Comparison of ENCODE assay signal across 8 mouse cellular contexts in the genomic region with DNA sequence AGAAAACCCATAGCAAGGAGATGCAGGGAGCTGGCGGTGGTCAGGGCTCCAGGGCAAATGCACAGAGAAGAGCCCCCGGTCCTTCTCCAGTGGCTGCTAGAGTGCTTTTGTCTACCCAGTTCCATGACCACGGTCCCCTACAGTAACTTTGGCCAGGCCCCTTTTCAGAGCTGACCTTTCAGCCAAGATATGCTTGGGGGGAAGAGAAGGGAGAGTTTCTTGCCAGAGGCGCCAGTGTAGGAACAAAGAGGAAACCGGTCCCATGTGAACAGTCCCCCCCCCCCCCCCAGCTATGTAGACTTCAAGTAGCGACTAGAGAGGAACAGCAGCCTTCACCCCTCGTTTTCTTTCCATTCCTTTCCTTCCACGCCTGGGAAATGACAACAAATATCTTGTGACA. TPM values are rescaled to one million over a fixed set of nuclear protein-coding genes. Genes with fewer than 3 reads are reported as not detected.
A peak's percentile ranks its signal among the peaks of the same experiment; 100 is the strongest.
DNase-seq lines count a peak whose midpoint lies in the region; ATAC-seq lines count a peak whose summit lies in the region.

No protein-coding gene starts in this region.

- H3K27me3 ChIP-seq in kidney, embryonic 15.5 days, result peaks cover 62% of the 10 kb centered on the region
- peaks cover 42% of the 10 kb centered on the region for H3K27me3 ChIP-seq in neural tube, embryonic 15.5 days (replicated peaks)

- peak overlapping the region; percentile 61 for H3K4me3 ChIP-seq in kidney, embryonic 15.5 days (replicated peaks)
- H3K4me3 ChIP-seq in neural tube, embryonic 15.5 days (replicated peaks), result peak overlapping the region; percentile 63

- no peaks in the 10 kb centered on the region; the same call in 1 of the 2 replicates for H3K9me3 ChIP-seq in kidney, embryonic 15.5 days (replicated peaks)
- H3K9me3 ChIP-seq in neural tube, embryonic 15.5 days (replicated peaks), result no peaks in the 10 kb centered on the region

- H3K36me3 ChIP-seq in kidney, embryonic 15.5 days, result no peaks in the 10 kb centered on the region
- H3K36me3 ChIP-seq in neural tube, embryonic 15.5 days, result no peaks in the 10 kb centered on the region

- 11% methylated on average over 8 of the region's 8 CpGs for WGBS in kidney, embryonic 15.5 days
- 8% methylated on average over 8 of the region's 8 CpGs for WGBS in neural tube, embryonic 15.5 days

- peak overlapping the region; percentile 15 for H3K27ac ChIP-seq in kidney, embryonic 15.5 days
- H3K27ac ChIP-seq in neural tube, embryonic 15.5 days (replicated peaks), result no peak overlapping the region

- peaks cover 20% of the 10 kb centered on the region for H3K4me1 ChIP-seq in kidney, embryonic 15.5 days
- H3K4me1 ChIP-seq in neural tube, embryonic 15.5 days, result peaks cover 19% of the 10 kb centered on the region

- DNase-seq in kidney, adult 8-10 months, result no peak
- DNase-seq in heart, adult 8-10 months (ENCODE audit: low spot score), result peak; percentile 26
- DNase-seq in kidney, postnatal 4 days, result peak; percentile 16 to 24
- no peak for DNase-seq in left cerebral cortex, postnatal 25 days (ENCODE audit: low spot score in 2 of 2)
- DNase-seq in yolk sac, embryonic 10.5 days (ENCODE audit: low spot score), result no peak

- intact Hi-C loops in left cerebral cortex, postnatal 25 days (cut with DNase I), result loop anchor here (5.0 kb wide), 1 partner anchor 107 kb away; no protein-coding TSS in a partner anchor

- no peak overlapping the region for H3K9ac ChIP-seq in kidney, embryonic 15.5 days
- H3K9ac ChIP-seq in neural tube, embryonic 15.5 days (replicated peaks), result 0 out of 2 replicates have a peak overlapping the region, but pooled peaks have one; percentile 47

- H3K4me2 ChIP-seq in kidney, embryonic 15.5 days, result peak overlapping the region; percentile 97
- H3K4me2 ChIP-seq in neural tube, embryonic 15.5 days, result peak overlapping the region; percentile 99

- ATAC-seq in kidney, embryonic 15.5 days (replicated peaks; ENCODE audit: low FRiP score), result no peak
- no peak for ATAC-seq in neural tube, embryonic 15.5 days (ENCODE audit: low FRiP score)
- ATAC-seq in erythroblast, adult 5-6 weeks (replicated peaks; ENCODE audit: low FRiP score, poor library complexity, severe bottlenecking), result no peak

RNA-seq across cellular contexts. Expression of gene Kdr, which starts 0.8 kb away (rescaled TPM):
- polyA plus RNA-seq in kidney, embryonic 15.5 days (2015; fragmentation: Nextera tagmentation; extraction: Ambion mirVana), result 37.8 and 41.7 TPM in 2 replicates
- total RNA-seq in heart, adult 8-10 months (2022), result 10 to 100 TPM; 62.5 to 87.5 (median 77.7) TPM
- 20.0 and 22.6 TPM in 2 replicates for polyA plus RNA-seq in neural tube, embryonic 15.5 days (2015; fragmentation: Nextera tagmentation; extraction: Ambion mirVana)
- total RNA-seq in left cerebral cortex, postnatal 25 days (2021), result 10 to 100 TPM; 10.2 to 10.5 TPM
- total RNA-seq in erythroblast, adult 5-6 weeks (2015; ENCODE audit: low replicate concordance), result not detected in 2 replicates
- total RNA-seq in erythroblast, adult 5-6 weeks (2017; ENCODE audit: low replicate concordance), result 0.17 TPM in 1 of 2 replicates, not detected in the other

Comparison
In these comparisons a context has a peak if more than half of its experiments do, and no peak if none do; other contexts are left out.
1. DNase-seq: peak in heart, adult 8-10 months (single experiment) and kidney, postnatal 4 days (2 of 2); none in kidney, adult 8-10 months (0 of 2), left cerebral cortex, postnatal 25 days (0 of 2) and yolk sac, embryonic 10.5 days (single experiment).
2. RNA of gene Kdr, which starts 0.8 kb away (total RNA-seq): 62.5 to 87.5 TPM in heart, adult 8-10 months and 10.2 to 10.5 TPM in left cerebral cortex, postnatal 25 days; 0.17 TPM in erythroblast, adult 5-6 weeks; every median in the first group is over 4 times any median in the second.